Mouse (Mus musculus): Measurements from ENCODE around the gene Tbrg1. TPM values are rescaled to one million over a fixed set of nuclear protein-coding genes. Genes with fewer than 3 reads are reported as not detected.

Tbrg1 gene
- polyA plus RNA-seq, 1 experiment from 2014 or later: 157 TPM

GRCm38 (mm10) chr9:37613182-37613910, 43.8 kb downstream of the Tbrg1 start, which contains the start of gene Spa17:
Gene Spa17 (minus strand): TSS chr9:37613722.
- Histone ChIP-seq H3K9ac (peak within 1 kb of the TSS; percentile 78), H3K36me3 (no peaks in the 10 kb centered on the region), H3K4me2 (replicated peaks) (peak within 1 kb of the TSS; percentile 71), H3K9me3 (no peaks in the 10 kb centered on the region), H3K27me3 (no peaks in the 10 kb centered on the region), H3K4me3 (peak within 1 kb of the TSS; percentile 65), H3K27ac (peak within 1 kb of the TSS; percentile 50; the same call in 1 of the 2 replicates), H3K4me1 (no peaks in the 10 kb centered on the region)
- WGBS: under 1% methylated on average over 45 of the region's 45 CpGs
- peak; percentile 91 for ATAC-seq (ENCODE audit: insufficient number of reproducible peaks, insufficient read depth, low FRiP score, low TSS enrichment)

GRCm38 (mm10) chr9:37609558-37609957, 47.6 kb downstream of the Tbrg1 start:
- no peak for ATAC-seq (ENCODE audit: insufficient number of reproducible peaks, insufficient read depth, low FRiP score, low TSS enrichment)

GRCm38 (mm10) chr9:37605089-37605488, 52.0 kb downstream of the Tbrg1 start:
- no peak overlapping the region for H3K4me3 ChIP-seq
- no peak for ATAC-seq (ENCODE audit: insufficient number of reproducible peaks, insufficient read depth, low FRiP score, low TSS enrichment)
- no peak overlapping the region for H3K9ac ChIP-seq
- H3K27me3 ChIP-seq: no peaks in the 10 kb centered on the region
- H3K9me3 ChIP-seq: no peaks in the 10 kb centered on the region
- 91% methylated on average over 3 of the region's 3 CpGs for WGBS
- H3K36me3 ChIP-seq: no peaks in the 10 kb centered on the region
- H3K4me1 ChIP-seq: no peaks in the 10 kb centered on the region
- no peak overlapping the region for H3K27ac ChIP-seq
- no peak overlapping the region for H3K4me2 ChIP-seq (replicated peaks)

More at GRCm38 (mm10) chr9:37609558-37609957, 47.6 kb downstream of the Tbrg1 start:
- no peak overlapping the region for H3K27ac ChIP-seq
- H3K9me3 ChIP-seq: no peaks in the 10 kb centered on the region
- H3K4me1 ChIP-seq: no peaks in the 10 kb centered on the region
- no peak overlapping the region for H3K4me3 ChIP-seq
- 75% methylated on average over 4 of the region's 4 CpGs for WGBS
- no peaks in the 10 kb centered on the region for H3K27me3 ChIP-seq
- no peaks in the 10 kb centered on the region for H3K36me3 ChIP-seq
- no peak overlapping the region for H3K4me2 ChIP-seq (replicated peaks)
- H3K9ac ChIP-seq: no peak overlapping the region

- 93% methylated on average over 2 of the region's 2 CpGs for WGBS
- ATAC-seq (ENCODE audit: insufficient number of reproducible peaks, insufficient read depth, low FRiP score, low TSS enrichment): 0 out of 2 replicates have a peak, but pooled peaks have one; percentile 15
- Histone ChIP-seq H3K27ac (no peak overlapping the region), H3K36me3 (no peaks in the 10 kb centered on the region), H3K9me3 (no peaks in the 10 kb centered on the region), H3K9ac (no peak overlapping the region), H3K4me2 (replicated peaks) (no peak overlapping the region), H3K27me3 (no peaks in the 10 kb centered on the region), H3K4me1 (no peaks in the 10 kb centered on the region), H3K4me3 (no peak overlapping the region)
Observed at GRCm38 (mm10) chr9:37600538-37601205, 56.4 kb downstream of the Tbrg1 start.

Other genes starting within 250 kb of the Tbrg1 start
- gene Robo3, start 224.1 kb downstream of the Tbrg1 start, polyA plus RNA-seq (2016; fragmentation: Nextera tagmentation; extraction: Ambion mirVana): 2.7 TPM in 2 replicates
- 43.1 and 44.7 TPM in 2 replicates for gene Msantd2, start 168.0 kb downstream of the Tbrg1 start, polyA plus RNA-seq (2016; fragmentation: Nextera tagmentation; extraction: Ambion mirVana)
- gene Esam, start 129.2 kb downstream of the Tbrg1 start, polyA plus RNA-seq (2016; fragmentation: Nextera tagmentation; extraction: Ambion mirVana): 34.0 and 38.3 TPM in 2 replicates
- 1.0 and 1.1 TPM in 2 replicates for gene Vsig2, start 118.1 kb downstream of the Tbrg1 start, polyA plus RNA-seq (2016; fragmentation: Nextera tagmentation; extraction: Ambion mirVana)
- 6.7 and 6.9 TPM in 2 replicates for gene Nrgn, start 104.4 kb downstream of the Tbrg1 start, polyA plus RNA-seq (2016; fragmentation: Nextera tagmentation; extraction: Ambion mirVana)
- gene Siae, start 101.6 kb downstream of the Tbrg1 start, polyA plus RNA-seq (2016; fragmentation: Nextera tagmentation; extraction: Ambion mirVana): 7.3 and 7.8 TPM in 2 replicates
- gene Spa17, start 43.6 kb downstream of the Tbrg1 start, polyA plus RNA-seq (2016; fragmentation: Nextera tagmentation; extraction: Ambion mirVana): 8.3 and 10.0 TPM in 2 replicates
- 2.4 and 2.6 TPM in 2 replicates for gene Panx3, start 11.9 kb upstream of the Tbrg1 start, polyA plus RNA-seq (2016; fragmentation: Nextera tagmentation; extraction: Ambion mirVana)
- not detected in 2 replicates for gene Olfr160, start 58.9 kb upstream of the Tbrg1 start, polyA plus RNA-seq (2016; fragmentation: Nextera tagmentation; extraction: Ambion mirVana)
- not detected in 2 replicates for gene Olfr874, start 87.8 kb upstream of the Tbrg1 start, polyA plus RNA-seq (2016; fragmentation: Nextera tagmentation; extraction: Ambion mirVana)
- not detected in 2 replicates for gene Olfr875, start 114.5 kb upstream of the Tbrg1 start, polyA plus RNA-seq (2016; fragmentation: Nextera tagmentation; extraction: Ambion mirVana)
- gene Olfr876, start 145.7 kb upstream of the Tbrg1 start, polyA plus RNA-seq (2016; fragmentation: Nextera tagmentation; extraction: Ambion mirVana): not detected in 2 replicates
- not detected in 2 replicates for gene Olfr877, start 197.0 kb upstream of the Tbrg1 start, polyA plus RNA-seq (2016; fragmentation: Nextera tagmentation; extraction: Ambion mirVana)
- not detected in 2 replicates for gene Olfr145, start 239.4 kb upstream of the Tbrg1 start, polyA plus RNA-seq (2016; fragmentation: Nextera tagmentation; extraction: Ambion mirVana)

All from embryonic facial prominence, embryonic 12.5 days (tissue).